Mouse (Mus musculus): ENCODE data around the gene Nkx1-2.
A peak's percentile ranks its signal among the peaks of the same experiment; 100 is the strongest.

The Nkx1-2 gene

GRCm38 (mm10) chr7:132604720-132605119 is 5.3 kb upstream of the Nkx1-2 start:
- DNase-seq, result no peak

GRCm38 (mm10) chr7:132600926-132601325 is 1.5 kb upstream of the Nkx1-2 start:
- DNase-seq, result no peak

- no peak for DNase-seq
These were observed 589 bp upstream of the Nkx1-2 start for GRCm38 (mm10) chr7:132600026-132600425.

- DNase-seq, result no peak
These were observed 2.0 kb downstream of the Nkx1-2 start for GRCm38 (mm10) chr7:132597251-132598041.

GRCm38 (mm10) chr7:132596557-132597250 is 2.7 kb downstream of the Nkx1-2 start:
- DNase-seq, result no peak

GRCm38 (mm10) chr7:132595787-132596186 is 3.6 kb downstream of the Nkx1-2 start:
- DNase-seq, result no peak

- no peak for DNase-seq
These were observed 5.1 kb downstream of the Nkx1-2 start for GRCm38 (mm10) chr7:132594325-132594724.

GRCm38 (mm10) chr7:132593762-132594161 is 5.7 kb downstream of the Nkx1-2 start:
- DNase-seq, result no peak

- peak; percentile 35 to 64 for DNase-seq
These were observed 9.8 kb downstream of the Nkx1-2 start for GRCm38 (mm10) chr7:132589610-132590009.

- no peak for DNase-seq
These were observed 12.3 kb downstream of the Nkx1-2 start for GRCm38 (mm10) chr7:132587167-132587566.

GRCm38 (mm10) chr7:132585695-132586491 is 13.5 kb downstream of the Nkx1-2 start:
- no peak for DNase-seq

GRCm38 (mm10) chr7:132581441-132581840 is 18.0 kb downstream of the Nkx1-2 start:
- no peak for DNase-seq

GRCm38 (mm10) chr7:132580511-132580910 is 18.9 kb downstream of the Nkx1-2 start:
- DNase-seq, result no peak

- DNase-seq, result no peak
These were observed 22.5 kb downstream of the Nkx1-2 start for GRCm38 (mm10) chr7:132576891-132577290.

- peak; percentile 97 to 98 for DNase-seq
These were observed 23.3 kb downstream of the Nkx1-2 start, which contains the start of gene Oat for GRCm38 (mm10) chr7:132576116-132576650. Oat (minus strand) TSS chr7:132576398.

GRCm38 (mm10) chr7:132575623-132576022 is 23.8 kb downstream of the Nkx1-2 start:
- peak; percentile 84 to 89 for DNase-seq

- DNase-seq, result no peak
These were observed 24.8 kb downstream of the Nkx1-2 start for GRCm38 (mm10) chr7:132574646-132575045.

- no peak for DNase-seq
These were observed 26.2 kb downstream of the Nkx1-2 start for GRCm38 (mm10) chr7:132573205-132573604.

GRCm38 (mm10) chr7:132572738-132573137 is 26.7 kb downstream of the Nkx1-2 start:
- DNase-seq, result no peak

- peak; percentile 73 to 78 for DNase-seq
These were observed 28.0 kb downstream of the Nkx1-2 start for GRCm38 (mm10) chr7:132571481-132571880.

- peak; percentile 91 to 94 for DNase-seq
These were observed 29.4 kb downstream of the Nkx1-2 start for GRCm38 (mm10) chr7:132570071-132570470.

- DNase-seq, result no peak
These were observed 30.6 kb downstream of the Nkx1-2 start for GRCm38 (mm10) chr7:132568817-132569216.

GRCm38 (mm10) chr7:132565831-132566230 is 33.6 kb downstream of the Nkx1-2 start:
- DNase-seq, result peak; percentile 77 to 84

Measured in kidney, postnatal 25 days (tissue).